8 mouse cellular contexts compared by ENCODE assay signal in genomic region chr2:30435326-30436155, GRCm38 (mm10). TPM values are rescaled to one million over a fixed set of nuclear protein-coding genes. Genes with fewer than 3 reads are reported as not detected.
DNase-seq lines count a peak whose midpoint lies in the region; ATAC-seq and TF ChIP-seq lines count a peak whose summit lies in the region.

No protein-coding gene starts in this region.

- no peak overlapping the region for H3K27ac ChIP-seq in embryonic facial prominence, embryonic 11.5 days (replicated peaks; ENCODE audit: low read depth, low read length)
- 0 out of 2 replicates have a peak overlapping the region, but pooled peaks have one; percentile 4 for H3K27ac ChIP-seq in heart, embryonic 15.5 days
- no peak overlapping the region for H3K27ac ChIP-seq in kidney, postnatal 0 days
- H3K27ac ChIP-seq in liver, embryonic 14.5 days = peak overlapping the region; percentile 44
- H3K27ac ChIP-seq in neural tube, embryonic 11.5 days (ENCODE audit: low read depth, low read length) = no peak overlapping the region

- no peak overlapping the region for H3K9ac ChIP-seq in embryonic facial prominence, embryonic 11.5 days (replicated peaks; ENCODE audit: low read length)
- H3K9ac ChIP-seq in heart, embryonic 15.5 days = no peak overlapping the region
- H3K9ac ChIP-seq in kidney, postnatal 0 days (ENCODE audit: low read depth, low read length) = no peak overlapping the region
- H3K9ac ChIP-seq in liver, embryonic 14.5 days (replicated peaks) = peak overlapping the region; percentile 9; the same call in 1 of the 2 replicates
- no peak overlapping the region for H3K9ac ChIP-seq in neural tube, embryonic 11.5 days (ENCODE audit: low read length)

- H3K36me3 ChIP-seq in embryonic facial prominence, embryonic 11.5 days (replicated peaks; ENCODE audit: control insufficient read depth, insufficient read depth, low read depth, low read length) = peaks cover 19% of the 10 kb centered on the region
- H3K36me3 ChIP-seq in heart, embryonic 15.5 days = peaks cover 63% of the 10 kb centered on the region
- H3K36me3 ChIP-seq in kidney, postnatal 0 days (ENCODE audit: insufficient read depth, low read length) = peaks cover 54% of the 10 kb centered on the region
- peaks cover 80% of the 10 kb centered on the region for H3K36me3 ChIP-seq in liver, embryonic 14.5 days (replicated peaks; ENCODE audit: control insufficient read depth, insufficient read depth, low read depth)
- H3K36me3 ChIP-seq in neural tube, embryonic 11.5 days (ENCODE audit: control insufficient read depth, insufficient read depth, low read length) = peaks cover 27% of the 10 kb centered on the region

- DNase-seq in CD8-positive naive resting alpha-beta T cell, adult 2 months (ENCODE audit: low read depth in 2 of 2, low spot score in 2 of 2) = peak; percentile 66 to 72
- DNase-seq in adrenal gland, postnatal 14 days = peak; percentile 83
- DNase-seq in embryonic facial prominence, embryonic 11.5 days (ENCODE audit: low spot score) = peak; percentile 85
- DNase-seq in kidney, postnatal 0 days (ENCODE audit: low spot score) = peak; percentile 91
- DNase-seq in liver, embryonic 14.5 days (ENCODE audit: low read depth in 3 of 3, low spot score in 3 of 3) = peak in 1 of 3 experiments; percentile 54
- peak; percentile 81 for DNase-seq in neural tube, embryonic 11.5 days (ENCODE audit: low spot score)
- peak; percentile 73 for DNase-seq in testis, postnatal 10 days (ENCODE audit: low spot score)

- H3K4me1 ChIP-seq in embryonic facial prominence, embryonic 11.5 days (ENCODE audit: control insufficient read depth, insufficient read depth, low read length) = no peaks in the 10 kb centered on the region
- H3K4me1 ChIP-seq in heart, embryonic 15.5 days (replicated peaks) = peaks cover 15% of the 10 kb centered on the region
- H3K4me1 ChIP-seq in kidney, postnatal 0 days (replicated peaks; ENCODE audit: insufficient read depth, low read length) = peaks cover 3% of the 10 kb centered on the region; the same call in 1 of the 2 replicates
- H3K4me1 ChIP-seq in liver, embryonic 14.5 days (replicated peaks; ENCODE audit: control insufficient read depth in 2 of 2, insufficient read depth in 2 of 2, low read length in 1 of 2) = peaks cover 8 to 12% of the 10 kb centered on the region in 2 experiments
- peaks cover 2% of the 10 kb centered on the region for H3K4me1 ChIP-seq in neural tube, embryonic 11.5 days (ENCODE audit: control insufficient read depth, insufficient read depth, low read length)

- H3K27me3 ChIP-seq in embryonic facial prominence, embryonic 11.5 days (ENCODE audit: control insufficient read depth, insufficient read depth, low read length) = no peaks in the 10 kb centered on the region
- H3K27me3 ChIP-seq in heart, embryonic 15.5 days = no peaks in the 10 kb centered on the region
- H3K27me3 ChIP-seq in kidney, postnatal 0 days (ENCODE audit: insufficient read depth, low read length) = no peaks in the 10 kb centered on the region
- no peaks in the 10 kb centered on the region for H3K27me3 ChIP-seq in liver, embryonic 14.5 days (ENCODE audit: control insufficient read depth, insufficient read depth, low read length)
- no peaks in the 10 kb centered on the region for H3K27me3 ChIP-seq in neural tube, embryonic 11.5 days (ENCODE audit: control insufficient read depth, insufficient read depth, low read length)

- WGBS in embryonic facial prominence, embryonic 11.5 days = 54% methylated on average over 5 of the region's 5 CpGs
- 47% methylated on average over 5 of the region's 5 CpGs for WGBS in heart, embryonic 15.5 days
- WGBS in kidney, postnatal 0 days = 43% methylated on average over 5 of the region's 5 CpGs
- 14% methylated on average over 5 of the region's 5 CpGs for WGBS in liver, embryonic 14.5 days (ENCODE audit: insufficient replicate concordance)
- WGBS in neural tube, embryonic 11.5 days = 49% methylated on average over 5 of the region's 5 CpGs

- no peak for ATAC-seq in embryonic facial prominence, embryonic 11.5 days (replicated peaks; ENCODE audit: insufficient number of reproducible peaks, low FRiP score, low TSS enrichment, low read depth)
- 0 out of 2 replicates have a peak, but pooled peaks have one; percentile 47 for ATAC-seq in heart, embryonic 15.5 days (replicated peaks; ENCODE audit: insufficient number of reproducible peaks, insufficient read depth, low FRiP score, low read depth)
- ATAC-seq in kidney, postnatal 0 days (replicated peaks; ENCODE audit: low FRiP score, low read depth) = peak; percentile 35; the same call in 1 of the 2 replicates
- peak; percentile 74 for ATAC-seq in liver, embryonic 14.5 days (ENCODE audit: insufficient read depth)
- peak; percentile 35; the same call in 1 of the 2 replicates for ATAC-seq in neural tube, embryonic 11.5 days (ENCODE audit: insufficient read depth, low FRiP score, low TSS enrichment)

- no peak overlapping the region for H3K4me2 ChIP-seq in embryonic facial prominence, embryonic 11.5 days (ENCODE audit: low read depth, low read length)
- H3K4me2 ChIP-seq in heart, embryonic 15.5 days = no peak overlapping the region
- H3K4me2 ChIP-seq in kidney, postnatal 0 days (ENCODE audit: low read length) = no peak overlapping the region
- peak overlapping the region; percentile 11 for H3K4me2 ChIP-seq in liver, embryonic 14.5 days (ENCODE audit: low read depth)
- no peak overlapping the region for H3K4me2 ChIP-seq in neural tube, embryonic 11.5 days (ENCODE audit: low read depth)

- TF ChIP-seq EP300 in liver, embryonic 14.5 days (IDR thresholded peaks at IDR 0.05; ENCODE audit: low read depth) = no peak

- no peaks in the 10 kb centered on the region for H3K9me3 ChIP-seq in embryonic facial prominence, embryonic 11.5 days (replicated peaks; ENCODE audit: control insufficient read depth, low read length)
- no peaks in the 10 kb centered on the region for H3K9me3 ChIP-seq in heart, embryonic 15.5 days (replicated peaks)
- H3K9me3 ChIP-seq in kidney, postnatal 0 days (replicated peaks; ENCODE audit: low read length) = no peaks in the 10 kb centered on the region
- no peaks in the 10 kb centered on the region for H3K9me3 ChIP-seq in liver, embryonic 14.5 days (ENCODE audit: control insufficient read depth, low read length)
- H3K9me3 ChIP-seq in neural tube, embryonic 11.5 days (ENCODE audit: control insufficient read depth, low read length) = no peaks in the 10 kb centered on the region

- peak; percentile 89 for TF ChIP-seq CTCF in kidney, postnatal 0 days (IDR thresholded peaks at IDR 0.05; ENCODE audit: low read depth)
- TF ChIP-seq CTCF in liver, embryonic 14.5 days (IDR thresholded peaks at IDR 0.05; ENCODE audit: low read depth) = peak; percentile 96

- no peak overlapping the region for H3K4me3 ChIP-seq in embryonic facial prominence, embryonic 11.5 days (ENCODE audit: low read depth, low read length)
- no peak overlapping the region for H3K4me3 ChIP-seq in heart, embryonic 15.5 days
- H3K4me3 ChIP-seq in kidney, postnatal 0 days (replicated peaks; ENCODE audit: low read depth, low read length) = no peak overlapping the region
- no peak overlapping the region for H3K4me3 ChIP-seq in liver, embryonic 14.5 days (ENCODE audit: insufficient read depth in 1 of 2, low read depth in 2 of 2, low read length in 2 of 2)
- H3K4me3 ChIP-seq in neural tube, embryonic 11.5 days (ENCODE audit: low read depth, low read length) = no peak overlapping the region

RNA-seq across cellular contexts. Expression of gene Ptpa, which starts 19.7 kb away (rescaled TPM):
- total RNA-seq in adrenal gland, postnatal 14 days (2021) = 145 and 155 TPM in 2 replicates
- polyA plus RNA-seq in embryonic facial prominence, embryonic 11.5 days (2014; fragmentation: Nextera tagmentation; extraction: Ambion mirVana) = 53.7 and 62.4 TPM in 2 replicates
- 102 and 119 TPM in 2 replicates for polyA plus RNA-seq in heart, embryonic 15.5 days (2015; fragmentation: Nextera tagmentation; extraction: Ambion mirVana)
- 131 and 142 TPM in 2 replicates for polyA plus RNA-seq in kidney, postnatal 0 days (2015; fragmentation: Nextera tagmentation; extraction: Ambion mirVana)
- 78.2 and 103 TPM in 2 replicates for polyA plus RNA-seq in liver, embryonic 14.5 days (2012; rRNA removed)
- 63.3 and 63.5 TPM in 2 replicates for polyA plus RNA-seq in liver, embryonic 14.5 days (2014; fragmentation: Nextera tagmentation; extraction: Ambion mirVana)
- polyA plus RNA-seq in neural tube, embryonic 11.5 days (2014; fragmentation: Nextera tagmentation; extraction: Ambion mirVana) = 63.2 and 64.2 TPM in 2 replicates

RNA-seq across cellular contexts. Expression of gene Crat, which starts 19.9 kb away (rescaled TPM):
- 291 and 301 TPM in 2 replicates for total RNA-seq in adrenal gland, postnatal 14 days (2021)
- 24.0 and 29.6 TPM in 2 replicates for polyA plus RNA-seq in embryonic facial prominence, embryonic 11.5 days (2014; fragmentation: Nextera tagmentation; extraction: Ambion mirVana)
- 108 and 109 TPM in 2 replicates for polyA plus RNA-seq in heart, embryonic 15.5 days (2015; fragmentation: Nextera tagmentation; extraction: Ambion mirVana)
- 42.9 and 49.2 TPM in 2 replicates for polyA plus RNA-seq in kidney, postnatal 0 days (2015; fragmentation: Nextera tagmentation; extraction: Ambion mirVana)
- polyA plus RNA-seq in liver, embryonic 14.5 days (2012; rRNA removed) = 14.6 and 15.0 TPM in 2 replicates
- polyA plus RNA-seq in liver, embryonic 14.5 days (2014; fragmentation: Nextera tagmentation; extraction: Ambion mirVana) = 27.4 and 27.9 TPM in 2 replicates
- polyA plus RNA-seq in neural tube, embryonic 11.5 days (2014; fragmentation: Nextera tagmentation; extraction: Ambion mirVana) = 27.4 and 29.1 TPM in 2 replicates

RNA-seq across cellular contexts. Expression of gene Ier5l, which starts 38.5 kb away (rescaled TPM):
- total RNA-seq in adrenal gland, postnatal 14 days (2021) = 6.4 and 6.8 TPM in 2 replicates
- polyA plus RNA-seq in embryonic facial prominence, embryonic 11.5 days (2014; fragmentation: Nextera tagmentation; extraction: Ambion mirVana) = 6.6 and 12.6 TPM in 2 replicates
- 1.7 and 2.0 TPM in 2 replicates for polyA plus RNA-seq in heart, embryonic 15.5 days (2015; fragmentation: Nextera tagmentation; extraction: Ambion mirVana)
- polyA plus RNA-seq in kidney, postnatal 0 days (2015; fragmentation: Nextera tagmentation; extraction: Ambion mirVana) = 3.5 and 8.1 TPM in 2 replicates
- polyA plus RNA-seq in liver, embryonic 14.5 days (2012; rRNA removed) = 0.86 and 0.90 TPM in 2 replicates
- 0.10 and 0.13 TPM in 2 replicates for polyA plus RNA-seq in liver, embryonic 14.5 days (2014; fragmentation: Nextera tagmentation; extraction: Ambion mirVana)
- 10.5 and 11.9 TPM in 2 replicates for polyA plus RNA-seq in neural tube, embryonic 11.5 days (2014; fragmentation: Nextera tagmentation; extraction: Ambion mirVana)

RNA-seq across cellular contexts. Expression of gene Dolpp1, which starts 43.5 kb away (rescaled TPM):
- total RNA-seq in adrenal gland, postnatal 14 days (2021) = 18.7 and 19.5 TPM in 2 replicates
- 29.1 and 33.4 TPM in 2 replicates for polyA plus RNA-seq in embryonic facial prominence, embryonic 11.5 days (2014; fragmentation: Nextera tagmentation; extraction: Ambion mirVana)
- 19.5 and 25.2 TPM in 2 replicates for polyA plus RNA-seq in heart, embryonic 15.5 days (2015; fragmentation: Nextera tagmentation; extraction: Ambion mirVana)
- polyA plus RNA-seq in kidney, postnatal 0 days (2015; fragmentation: Nextera tagmentation; extraction: Ambion mirVana) = 23.4 and 24.5 TPM in 2 replicates
- polyA plus RNA-seq in liver, embryonic 14.5 days (2012; rRNA removed) = 17.0 and 23.1 TPM in 2 replicates
- 13.5 and 17.4 TPM in 2 replicates for polyA plus RNA-seq in liver, embryonic 14.5 days (2014; fragmentation: Nextera tagmentation; extraction: Ambion mirVana)
- 48.6 and 51.1 TPM in 2 replicates for polyA plus RNA-seq in neural tube, embryonic 11.5 days (2014; fragmentation: Nextera tagmentation; extraction: Ambion mirVana)

Comparison
In these comparisons a context has a peak if more than half of its experiments do, and no peak if none do; other contexts are left out.
1. H3K27ac ChIP-seq: peak in heart, embryonic 15.5 days (single experiment) and liver, embryonic 14.5 days (single experiment); none in embryonic facial prominence, embryonic 11.5 days (single experiment), kidney, postnatal 0 days (single experiment) and neural tube, embryonic 11.5 days (single experiment).